12 mouse cellular contexts compared by ENCODE assay signal in genomic region chr14:124575130-124575885, GRCm38 (mm10).
DNase-seq lines count a peak whose midpoint lies in the region; ATAC-seq and TF ChIP-seq lines count a peak whose summit lies in the region.
"Had no signal": no experiment of that assay in that cellular context is flagged by ENCODE, and none has a peak within 500 bp of the region (broad histone marks: within the 10 kb centered on the region; RNA-seq: fewer than 3 reads in every experiment).

No protein-coding gene starts in this region.

- 56% methylated on average over 1 of the region's 1 CpGs for WGBS in kidney, adult 2 months
- WGBS in stomach, postnatal 0 days, result 44% methylated on average over 1 of the region's 1 CpGs

- H3K27me3 ChIP-seq in kidney, adult 2 months (replicated peaks; ENCODE audit: control insufficient read depth, insufficient read depth, low read length), result no peaks in the 10 kb centered on the region
- no peaks in the 10 kb centered on the region for H3K27me3 ChIP-seq in stomach, postnatal 0 days (ENCODE audit: control insufficient read depth, insufficient read depth, low read length)
- H3K27me3 ChIP-seq: neural tube, embryonic 12.5 days had no signal

- H3K27ac ChIP-seq in kidney, adult 2 months (ENCODE audit: insufficient read depth, low read depth, low read length), result no peak overlapping the region
- no peak overlapping the region for H3K27ac ChIP-seq in stomach, postnatal 0 days (replicated peaks)
- H3K27ac ChIP-seq: kidney, postnatal 0 days; macrophage; neural tube, embryonic 12.5 days had no signal

- ATAC-seq in stomach, postnatal 0 days (ENCODE audit: low FRiP score, low TSS enrichment), result peak; percentile 71; the same call in 1 of the 2 replicates
- no peak for ATAC-seq in megakaryocyte, adult 5-6 weeks (ENCODE audit: poor library complexity, severe bottlenecking)

- H3K9me3 ChIP-seq in stomach, postnatal 0 days (ENCODE audit: control insufficient read depth, low read length), result no peaks in the 10 kb centered on the region
- H3K9me3 ChIP-seq: neural tube, embryonic 12.5 days had no signal

- TF ChIP-seq EP300 in stomach, postnatal 0 days (optimal IDR thresholded peaks at IDR 0.05), result no peak

- peak; percentile 19 for DNase-seq in kidney, adult 2 months
- no peak for DNase-seq in kidney, postnatal 4 days
- DNase-seq in right cerebral cortex, adult 18-20 months, result peak; percentile 49
- no peak for DNase-seq in right cerebral cortex, postnatal 14 days
- peak; percentile 61 to 72 for DNase-seq in cerebellum, postnatal 36 days
- DNase-seq in stomach, postnatal 0 days (ENCODE audit: low spot score), result peak; percentile 22
- DNase-seq in frontal cortex, postnatal 25 days (ENCODE audit: low spot score in 2 of 2), result no peak
- DNase-seq: adrenal gland, adult 2 months had no signal

- no peak overlapping the region for H3K9ac ChIP-seq in stomach, postnatal 0 days (ENCODE audit: low read length)
- H3K9ac ChIP-seq: neural tube, embryonic 12.5 days had no signal

- no peaks in the 10 kb centered on the region for H3K4me1 ChIP-seq in kidney, adult 2 months (ENCODE audit: control insufficient read depth, insufficient read depth, low read length)
- H3K4me1 ChIP-seq in stomach, postnatal 0 days (replicated peaks; ENCODE audit: control insufficient read depth, insufficient read depth), result no peaks in the 10 kb centered on the region
- H3K4me1 ChIP-seq: neural tube, embryonic 12.5 days had no signal

- no peak for TF ChIP-seq CTCF in kidney, adult 2 months (conservative IDR thresholded peaks at IDR 0.05; ENCODE audit: insufficient read depth, insufficient read length, low read depth, low read length)
- no peak for TF ChIP-seq CTCF in stomach, postnatal 0 days (IDR thresholded peaks at IDR 0.05; ENCODE audit: low read depth)

- TF ChIP-seq POLR2A in kidney, adult 2 months (IDR thresholded peaks at IDR 0.05; ENCODE audit: low read depth, low read length), result no peak

- no peaks in the 10 kb centered on the region for H3K36me3 ChIP-seq in kidney, adult 2 months (ENCODE audit: control insufficient read depth, insufficient read depth, low read length)
- no peaks in the 10 kb centered on the region for H3K36me3 ChIP-seq in stomach, postnatal 0 days (ENCODE audit: control insufficient read depth, insufficient read depth, low read length)
- H3K36me3 ChIP-seq: neural tube, embryonic 12.5 days had no signal

- H3K4me2 ChIP-seq in stomach, postnatal 0 days (replicated peaks; ENCODE audit: low read depth), result no peak overlapping the region
- H3K4me2 ChIP-seq: neural tube, embryonic 12.5 days had no signal

- no peak overlapping the region for H3K4me3 ChIP-seq in kidney, adult 2 months (ENCODE audit: insufficient read depth, low read depth, low read length)
- no peak overlapping the region for H3K4me3 ChIP-seq in stomach, postnatal 0 days (ENCODE audit: low read depth, low read length)
- H3K4me3 ChIP-seq: neural tube, embryonic 12.5 days had no signal

Comparison
In these comparisons a context has a peak if more than half of its experiments do, and no peak if none do; other contexts are left out.
1. DNase-seq: peak in kidney, adult 2 months (single experiment), right cerebral cortex, adult 18-20 months (single experiment), cerebellum, postnatal 36 days (2 of 2) and stomach, postnatal 0 days (single experiment); none in kidney, postnatal 4 days (0 of 2), right cerebral cortex, postnatal 14 days (single experiment) and frontal cortex, postnatal 25 days (0 of 2).